Mouse (Mus musculus): ENCODE results near the gene Lrrc75a.
A peak's percentile ranks its signal among the peaks of the same experiment; 100 is the strongest.

The Lrrc75a gene

DNA sequence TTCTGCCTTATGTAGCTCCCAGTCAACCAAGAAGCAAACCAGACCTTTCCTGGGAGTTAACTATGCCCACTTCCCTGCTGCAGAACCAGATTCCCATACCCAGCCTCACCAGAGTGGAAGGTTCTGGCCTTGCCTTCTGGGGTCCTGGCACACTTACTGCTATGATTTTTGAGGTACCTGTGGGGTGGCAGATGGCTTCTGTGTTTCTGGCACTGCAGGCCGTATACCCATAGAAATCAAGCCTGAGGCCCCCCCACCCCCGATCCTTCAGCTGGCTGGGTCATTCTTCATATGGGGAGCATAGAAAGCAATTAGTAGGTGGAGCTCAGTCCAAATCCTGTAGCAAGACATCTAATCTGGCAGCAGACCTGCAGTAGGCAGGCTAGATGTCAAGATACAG lies 57.3 kb downstream of the Lrrc75a start:
- no peak for DNase-seq (ENCODE audit: low spot score)

DNA sequence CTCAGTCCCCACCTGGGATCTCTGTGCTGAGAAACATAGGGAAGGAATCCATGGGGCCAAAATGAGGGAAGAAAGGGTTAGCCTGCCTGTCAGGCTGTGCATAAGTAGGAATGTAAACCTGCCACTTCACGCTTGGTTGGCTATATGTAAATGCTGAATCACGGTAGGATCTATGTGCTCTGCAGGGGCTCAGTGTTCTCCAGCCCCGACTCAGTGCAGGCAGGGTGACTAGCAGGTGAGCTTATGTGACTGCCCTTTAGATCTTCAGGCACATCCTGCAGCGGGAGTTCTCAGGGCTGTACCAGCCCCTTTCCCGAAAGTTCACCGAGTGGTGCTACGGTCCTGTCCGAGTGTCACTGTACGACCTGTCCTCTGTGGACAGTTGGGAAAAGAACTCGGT lies 58.9 kb downstream of the Lrrc75a start:
- no peak for DNase-seq (ENCODE audit: low spot score)

DNA sequence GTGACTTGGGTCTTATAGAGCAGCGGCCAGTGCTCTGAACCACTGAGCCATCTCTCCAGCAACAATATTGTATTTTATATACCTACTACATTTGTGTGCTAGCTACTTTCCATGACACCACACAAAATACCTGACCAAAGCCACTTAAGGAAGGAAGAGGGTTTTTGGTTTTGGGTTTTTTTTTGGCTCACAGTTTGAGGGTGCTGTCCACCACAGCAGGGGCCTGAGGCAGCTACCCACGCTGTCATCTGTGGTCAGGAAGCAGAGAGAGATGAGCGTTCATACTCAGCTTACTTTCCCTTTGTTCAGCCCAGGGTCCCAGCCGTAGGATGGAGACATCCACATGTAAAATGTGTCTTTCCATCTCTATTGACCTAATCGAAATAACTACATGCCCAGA lies 61.3 kb downstream of the Lrrc75a start:
- no peak for DNase-seq (ENCODE audit: low spot score)

DNA sequence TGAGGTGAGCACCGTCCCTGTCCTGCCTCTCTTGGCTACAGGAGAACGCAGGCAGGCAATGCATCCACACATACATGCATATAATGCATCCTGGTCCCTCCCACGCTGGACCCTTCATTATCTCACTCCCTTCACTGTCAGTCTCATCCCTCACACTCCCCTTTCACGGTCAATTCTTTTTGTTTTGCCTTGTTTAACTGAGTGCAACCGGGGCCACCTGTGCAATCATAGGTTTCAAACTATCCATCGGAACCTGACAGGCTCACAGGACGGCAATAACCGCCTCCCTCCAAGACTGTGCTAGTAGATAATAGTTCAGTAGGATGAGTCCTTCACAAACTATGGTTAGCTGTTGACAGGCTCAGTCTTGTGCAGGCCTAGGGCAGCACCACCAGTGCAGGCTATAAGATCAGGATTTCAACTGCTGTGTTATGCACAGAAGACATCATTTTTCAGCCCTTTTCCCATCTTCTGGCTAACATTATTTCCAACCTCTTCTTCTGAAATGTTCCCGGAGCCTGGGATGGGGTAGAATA lies 63.6 kb downstream of the Lrrc75a start:
- no peak for DNase-seq (ENCODE audit: low spot score)

DNA sequence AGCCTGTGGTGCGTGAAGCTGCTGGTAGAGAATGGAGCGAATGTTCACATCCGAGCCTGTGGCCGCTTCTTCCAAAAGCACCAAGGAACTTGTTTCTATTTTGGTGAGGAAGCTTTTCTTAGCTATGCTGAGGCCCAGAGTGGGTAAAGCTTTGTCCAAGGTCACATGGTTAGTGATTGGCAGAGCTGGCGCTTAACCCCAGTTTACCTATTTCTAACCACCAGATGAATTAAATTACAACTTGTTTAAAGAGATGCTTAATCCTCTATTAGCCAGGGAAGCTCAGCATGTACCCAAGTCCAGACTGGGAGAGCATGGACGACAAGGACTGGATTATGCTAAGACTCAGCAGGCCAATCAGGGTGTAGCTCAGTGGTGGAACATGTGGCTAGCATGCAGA lies 65.3 kb downstream of the Lrrc75a start:
- DNase-seq (ENCODE audit: low spot score): no peak

DNA sequence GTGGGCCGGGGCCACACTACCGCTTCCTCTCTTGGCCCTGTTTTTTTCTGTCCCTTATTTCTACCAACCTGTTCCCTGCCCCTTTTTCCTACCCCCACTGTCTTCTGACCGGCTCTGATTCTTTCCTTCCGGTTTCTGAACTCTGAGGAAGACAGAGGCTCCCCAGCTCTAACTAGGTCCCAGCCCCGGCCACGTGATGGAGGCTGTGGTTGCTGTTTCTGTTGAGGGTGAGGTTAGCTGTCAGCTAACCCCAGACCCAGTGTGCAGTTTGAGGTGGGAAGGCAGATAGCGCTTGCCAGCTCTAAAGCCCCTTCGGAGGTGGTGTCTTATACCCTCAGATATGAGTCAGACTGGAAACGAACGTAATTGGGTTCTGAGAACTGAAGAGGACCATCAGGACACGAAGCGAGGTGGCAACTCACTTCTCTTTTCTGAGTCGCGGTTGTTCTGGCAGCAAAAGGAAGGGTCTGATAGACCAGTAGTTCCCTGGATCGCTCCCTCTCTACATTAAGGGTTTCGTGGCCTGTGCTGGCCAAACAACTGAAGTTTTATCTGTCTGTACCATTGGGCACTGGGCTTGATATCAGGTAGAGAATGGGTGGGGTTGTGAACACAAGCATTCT lies 71.7 kb downstream of the Lrrc75a start:
- DNase-seq (ENCODE audit: low spot score): no peak

DNA sequence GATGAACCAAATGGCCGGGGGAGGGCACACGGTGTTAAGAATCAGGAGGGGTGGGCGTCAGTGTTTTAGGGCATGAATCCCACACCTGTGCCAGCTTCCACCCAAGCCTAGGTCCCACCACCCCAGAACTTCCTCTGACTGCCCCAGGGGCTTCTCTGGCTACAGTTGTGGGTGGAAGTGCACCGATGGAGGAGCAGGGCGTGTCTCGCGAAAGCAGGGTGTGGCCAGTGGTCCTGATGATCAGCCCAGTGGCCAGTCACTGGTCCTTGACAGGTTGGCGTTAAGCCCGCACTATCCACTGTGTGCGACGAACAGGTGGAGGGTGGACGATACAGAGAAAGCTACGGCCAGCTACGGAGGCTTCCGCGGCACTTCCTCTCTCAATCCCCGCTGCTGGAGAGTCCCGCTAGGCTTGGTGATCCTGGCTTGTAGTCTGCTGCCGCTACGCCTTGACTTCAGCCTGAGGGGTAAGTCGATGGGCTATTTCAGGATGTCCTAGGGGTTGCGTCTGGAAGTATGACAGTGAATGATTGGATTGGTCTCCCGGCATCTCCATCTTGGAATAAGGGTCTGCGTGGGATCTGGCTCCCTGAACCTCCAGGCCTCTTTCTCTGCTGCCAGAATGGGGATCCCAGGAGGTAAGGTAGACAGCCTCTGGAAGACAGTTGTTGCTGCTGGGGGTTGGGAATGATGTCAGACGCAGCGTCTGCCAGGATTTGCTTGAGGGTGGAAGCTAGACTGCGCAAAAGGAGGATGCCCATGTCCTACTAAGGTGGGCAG lies 72.5 kb downstream of the Lrrc75a start:
- DNase-seq (ENCODE audit: low spot score): peak; percentile 46

DNA sequence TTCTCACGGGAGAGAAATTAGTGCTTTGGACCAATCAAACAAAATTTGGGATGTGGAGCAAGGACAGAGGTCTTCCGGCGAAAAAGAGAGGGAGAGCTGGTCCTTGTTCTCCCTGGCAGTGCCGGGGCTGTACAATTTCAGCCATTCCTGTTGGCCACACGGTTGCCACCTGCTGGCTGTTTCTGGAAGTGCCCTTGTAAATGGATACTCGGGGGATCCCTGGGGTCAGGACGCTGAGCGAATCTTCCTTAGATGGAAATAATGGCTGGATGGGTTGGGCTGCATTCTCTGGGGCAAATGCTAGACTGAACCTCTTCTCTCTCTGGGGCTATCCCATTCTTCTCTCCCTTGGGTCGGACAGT lies 73.0 kb downstream of the Lrrc75a start:
- DNase-seq (ENCODE audit: low spot score): peak; percentile 74

DNA sequence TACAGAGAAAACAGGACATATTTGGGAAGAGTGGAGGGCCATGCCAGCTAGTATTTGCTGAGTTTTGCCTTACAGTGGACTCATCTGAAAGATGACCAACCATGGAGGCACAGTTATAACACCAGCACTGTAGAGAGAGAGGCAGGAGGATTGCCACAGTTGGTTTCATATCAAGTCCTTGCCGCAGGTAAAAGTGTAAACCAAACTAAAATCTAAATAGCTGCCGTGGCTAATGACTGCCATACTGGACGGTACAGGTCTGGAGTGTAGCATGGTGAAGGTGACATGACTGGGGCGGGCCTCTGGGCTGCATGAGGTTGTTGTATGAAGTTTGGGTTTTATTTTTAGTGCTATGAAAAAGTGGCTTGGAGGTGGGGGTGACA lies 73.6 kb downstream of the Lrrc75a start:
- DNase-seq (ENCODE audit: low spot score): no peak

DNA sequence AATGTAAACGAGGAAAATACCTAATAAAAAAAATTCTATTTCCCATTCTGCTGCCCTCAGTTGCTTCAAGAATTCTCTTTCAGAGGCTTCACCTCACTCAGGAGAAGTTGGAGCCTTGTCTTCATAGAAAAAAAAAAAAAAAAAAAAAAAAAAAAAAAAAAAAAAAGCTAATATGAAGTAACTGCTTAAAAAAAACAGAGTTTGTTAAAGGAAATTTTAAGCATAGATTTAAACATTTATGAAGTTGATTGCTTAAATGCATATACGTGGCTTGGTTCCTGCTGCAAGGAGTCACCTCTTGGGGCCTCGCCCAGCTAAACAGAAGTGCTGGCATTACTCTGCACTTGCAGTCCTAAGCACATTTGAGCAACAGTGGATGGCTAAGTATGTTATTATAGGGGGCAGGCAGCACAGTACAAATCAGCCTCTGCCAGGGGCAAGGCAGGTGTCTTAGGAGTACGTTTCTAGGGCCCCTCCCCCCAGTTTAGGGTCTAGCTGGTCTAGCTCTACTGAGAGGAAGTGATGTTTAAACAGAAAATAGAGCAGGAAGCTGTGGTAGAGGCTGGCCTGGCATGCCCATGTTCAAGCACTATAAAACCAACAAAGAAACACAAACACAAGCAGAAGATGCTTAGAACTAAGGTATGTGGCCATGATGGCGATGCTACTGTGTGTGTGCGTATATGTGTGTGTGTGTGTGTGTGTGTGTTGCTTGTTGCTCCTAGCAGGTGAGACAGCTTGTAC lies 74.2 kb downstream of the Lrrc75a start, which contains the start of gene Trpv2:
Gene Trpv2 (plus strand): TSS at position 528 of the 744 bp plus-strand sequence.
- DNase-seq (ENCODE audit: low spot score): no peak

DNA sequence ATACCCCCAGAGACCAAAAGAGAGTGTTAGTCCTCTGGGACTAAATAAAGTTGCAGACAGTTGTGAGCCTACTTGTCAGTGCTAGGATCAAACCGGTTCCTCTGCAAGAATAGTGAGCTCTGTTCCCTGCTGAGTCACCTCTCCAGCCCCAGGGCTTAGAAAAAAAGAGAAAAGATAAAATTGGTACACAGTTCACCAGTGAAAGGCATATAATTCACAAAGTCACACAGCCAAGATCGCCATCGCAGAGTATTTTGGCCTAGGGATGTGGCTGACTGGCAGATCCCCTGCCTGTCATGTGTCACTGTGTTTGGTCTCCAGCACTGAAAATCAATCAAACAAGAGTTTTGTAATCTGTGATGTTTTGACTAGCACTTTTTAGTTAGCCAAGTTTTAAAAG lies 80.0 kb downstream of the Lrrc75a start:
- DNase-seq (ENCODE audit: low spot score): no peak

DNA sequence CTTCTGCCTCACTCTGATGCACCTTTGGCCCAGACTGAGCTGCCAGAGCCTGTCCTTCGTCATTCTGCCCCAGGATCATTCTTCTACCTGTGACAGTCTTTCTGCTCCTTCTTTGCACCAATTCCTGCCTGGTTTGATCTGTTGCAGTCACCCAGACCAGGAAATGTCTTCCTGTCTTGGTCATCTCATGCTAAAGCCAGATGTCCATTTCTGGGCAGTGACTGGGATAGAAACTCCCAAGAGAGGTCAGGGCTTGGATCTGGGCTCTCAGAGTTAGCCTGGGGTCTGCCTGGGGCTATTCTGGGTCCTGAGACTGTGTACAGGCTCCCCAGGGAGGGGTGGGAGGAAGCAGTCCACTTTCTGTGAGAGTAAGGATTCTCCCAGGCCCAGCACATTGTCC lies 82.1 kb downstream of the Lrrc75a start:
- DNase-seq (ENCODE audit: low spot score): no peak

DNA sequence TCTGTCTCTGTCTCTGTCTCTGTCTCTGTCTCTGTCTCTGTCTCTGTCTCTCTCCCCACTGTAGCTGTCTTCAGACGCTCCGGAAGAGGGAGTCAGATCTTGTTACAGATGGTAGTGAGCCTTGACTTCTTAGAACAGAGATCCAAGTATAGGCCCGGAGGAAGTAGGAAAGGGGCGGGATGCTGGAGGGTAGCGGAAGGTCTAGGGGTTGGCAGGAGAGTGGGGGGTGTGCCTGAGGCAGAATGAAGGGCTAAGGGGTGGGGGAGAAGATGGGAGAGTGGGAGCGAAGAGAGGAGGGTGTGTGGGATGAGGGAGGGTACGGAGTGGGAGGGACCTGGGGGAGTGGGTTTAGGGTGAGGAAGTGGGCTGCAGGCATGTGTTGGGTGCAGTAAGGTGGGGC lies 82.6 kb downstream of the Lrrc75a start:
- DNase-seq (ENCODE audit: low spot score): no peak

DNA sequence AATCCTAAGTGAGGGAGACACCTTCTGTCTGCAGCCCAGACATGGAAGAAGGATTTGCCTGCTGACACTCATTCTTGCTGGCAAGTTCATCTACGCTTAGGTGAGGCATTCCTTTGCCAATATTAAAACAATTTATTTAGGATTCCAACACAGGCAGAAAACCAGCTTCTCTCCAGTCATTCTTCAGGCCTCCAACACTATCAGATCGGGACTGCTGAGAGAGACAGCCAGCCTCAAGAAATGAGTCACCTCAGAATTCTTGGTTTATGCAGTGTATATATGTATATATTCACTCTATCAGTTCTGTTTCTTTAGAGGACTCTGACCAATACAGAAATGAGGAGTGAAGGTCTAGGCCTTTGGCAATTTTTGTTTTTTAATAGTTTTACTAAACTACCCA lies 84.7 kb downstream of the Lrrc75a start:
- DNase-seq (ENCODE audit: low spot score): no peak

DNA sequence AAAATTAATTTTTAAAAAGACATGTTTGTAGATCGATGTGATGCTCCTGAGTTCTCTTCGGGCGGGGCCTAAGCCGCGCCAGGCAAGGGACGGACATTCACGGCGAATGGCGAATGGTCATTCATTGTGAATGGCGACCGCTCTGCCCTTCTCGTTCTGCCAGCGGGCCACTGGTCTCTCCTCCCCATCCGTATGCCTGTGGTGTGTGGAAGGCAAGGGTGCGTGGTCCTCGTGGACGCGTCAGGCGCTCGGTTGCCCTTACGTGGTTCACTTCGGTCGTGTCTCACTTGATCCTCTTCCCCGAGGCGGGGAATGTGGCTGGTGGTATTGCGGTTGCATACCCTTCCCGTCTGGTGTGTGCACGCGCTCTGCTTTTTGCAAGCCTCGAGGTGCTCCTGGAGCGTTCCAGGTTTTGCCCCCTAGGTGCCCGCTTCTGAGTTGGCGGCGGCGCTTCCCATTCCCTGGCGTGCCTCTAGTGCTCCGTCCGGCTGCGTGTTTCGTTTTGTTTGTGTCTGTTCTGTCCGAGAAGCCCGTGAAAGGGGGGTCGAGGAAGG lies 87.8 kb downstream of the Lrrc75a start:
- DNase-seq (ENCODE audit: low spot score): no peak

DNA sequence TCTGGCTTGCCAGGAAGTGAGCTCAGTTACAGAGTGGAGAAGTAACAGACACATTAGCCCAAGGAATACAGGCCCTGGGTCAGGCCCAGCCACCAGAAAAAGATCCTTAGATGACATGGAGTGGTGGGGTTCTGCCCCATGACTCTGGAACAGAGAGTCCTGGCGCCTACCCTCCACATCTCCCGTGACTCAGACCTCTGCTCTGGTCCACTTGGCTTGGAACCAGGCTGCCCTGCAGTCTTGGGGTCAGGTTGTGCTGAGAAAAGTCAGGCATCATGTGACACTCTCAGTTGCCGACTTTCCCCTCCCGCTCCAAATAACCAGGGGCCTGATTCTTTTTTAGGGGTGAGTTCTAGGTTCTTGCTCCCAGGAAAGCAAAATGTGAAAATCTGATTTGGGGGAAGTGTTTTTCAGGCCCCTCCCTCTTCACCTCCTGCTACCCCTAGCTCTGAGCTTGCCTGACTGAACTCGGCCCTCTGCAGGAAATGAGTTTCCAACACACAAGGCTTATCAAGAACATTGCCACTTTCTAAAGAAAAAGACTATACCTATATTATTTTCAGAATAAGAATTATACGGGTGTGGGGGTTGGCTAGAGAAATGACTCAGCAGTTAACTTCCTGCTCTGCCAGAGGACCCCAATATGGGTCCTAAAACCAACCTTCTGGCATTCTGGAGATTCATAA lies 89.2 kb downstream of the Lrrc75a start:
- DNase-seq (ENCODE audit: low spot score): no peak

DNA sequence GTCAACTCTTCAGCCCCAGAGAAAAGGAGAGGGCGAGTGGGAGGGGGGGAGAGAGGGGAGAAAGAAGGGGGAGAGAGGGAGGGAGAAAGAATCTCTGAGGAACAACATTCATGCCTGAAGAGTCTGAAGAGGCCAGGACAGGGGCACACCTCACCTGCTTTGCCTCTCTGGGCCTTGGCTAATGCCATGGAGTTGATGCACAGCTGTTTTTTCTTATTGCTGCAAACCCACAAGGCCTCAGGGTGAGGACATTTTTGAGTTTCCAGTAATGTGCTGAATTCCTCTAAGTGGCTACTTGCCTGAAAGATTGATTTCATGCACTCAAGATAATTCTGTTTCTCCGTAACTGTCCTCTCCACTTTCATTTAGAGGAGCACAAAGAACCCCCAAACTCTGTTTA lies 90.2 kb downstream of the Lrrc75a start:
- DNase-seq (ENCODE audit: low spot score): no peak

DNA sequence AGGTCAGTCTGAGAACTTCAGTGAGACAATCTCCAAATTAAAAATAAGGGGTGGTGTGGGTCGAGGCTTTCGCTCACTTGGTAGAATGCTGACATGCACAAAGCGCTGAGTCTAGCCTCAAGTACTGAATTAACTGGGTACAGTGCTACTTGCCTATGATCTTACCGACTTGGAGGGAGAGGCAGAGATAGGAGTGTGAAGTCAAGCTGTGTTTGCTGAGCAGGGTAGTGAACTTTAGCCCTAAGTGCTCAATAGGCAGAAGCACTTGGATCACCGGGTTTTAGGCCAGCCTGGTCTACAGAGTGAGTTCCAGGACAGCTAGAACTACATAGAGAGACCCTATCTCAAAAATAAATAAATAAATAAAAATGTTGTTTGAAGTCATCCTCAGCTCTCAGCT lies 91.1 kb downstream of the Lrrc75a start:
- no peak for DNase-seq (ENCODE audit: low spot score)

DNA sequence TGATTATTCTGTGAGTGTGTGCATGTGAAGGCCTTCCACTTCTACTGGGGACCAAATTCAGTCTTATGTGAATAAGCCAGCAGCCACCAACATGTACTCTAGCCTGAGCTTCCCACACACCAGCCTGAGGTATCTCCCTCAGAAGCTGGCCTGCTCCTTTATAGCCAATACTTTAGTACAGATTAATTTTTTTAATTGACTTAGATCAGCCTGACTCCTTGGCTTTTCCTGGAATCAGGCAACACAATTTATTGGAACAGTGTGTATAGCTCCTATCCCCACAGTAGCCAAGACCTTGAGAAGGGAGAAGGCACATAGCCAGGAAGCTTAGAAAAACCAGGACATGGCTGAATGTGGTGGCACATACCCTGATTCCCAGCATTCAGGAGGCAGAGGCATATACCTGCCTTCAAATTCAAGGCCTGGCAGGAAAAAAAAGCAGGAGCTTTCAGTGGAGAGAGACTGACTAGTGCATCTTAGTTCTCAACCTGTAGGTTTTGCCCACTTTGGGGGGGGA lies 92.4 kb downstream of the Lrrc75a start:
- no peak for DNase-seq (ENCODE audit: low spot score)

DNA sequence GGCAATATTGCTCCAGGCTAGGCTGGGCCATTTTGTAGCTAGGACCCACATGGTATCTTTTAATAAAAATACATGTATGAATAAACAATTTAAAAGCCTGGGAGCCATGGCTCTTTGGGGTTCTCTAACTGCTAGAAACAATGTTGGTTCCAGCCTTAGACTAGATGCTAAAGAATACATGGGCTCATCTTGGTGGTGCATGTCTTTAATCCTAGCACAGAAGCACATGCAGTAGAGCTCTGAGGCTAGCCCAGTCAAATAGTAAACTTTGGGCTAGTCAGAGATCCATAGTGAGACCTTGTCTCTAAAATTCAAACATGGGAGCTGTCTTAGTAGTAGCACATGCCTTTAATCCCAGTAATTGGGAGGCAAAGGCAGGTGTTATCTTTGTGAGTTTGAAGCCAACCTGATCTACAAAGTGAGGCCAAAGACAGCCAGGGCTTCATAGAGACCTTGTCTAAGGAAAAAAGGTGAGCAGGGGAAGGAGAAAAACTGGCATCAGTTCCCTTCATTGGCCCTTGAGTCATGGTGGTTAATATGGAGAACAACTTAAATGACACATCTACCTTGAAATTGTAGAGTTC lies 93.3 kb downstream of the Lrrc75a start:
- DNase-seq (ENCODE audit: low spot score): no peak
